Mouse (Mus musculus) olfactory bulb, adult 2 months (tissue): ENCODE results near the gene Sfxn5. TPM values are rescaled to one million over a fixed set of nuclear protein-coding genes. Genes with fewer than 3 reads are reported as not detected.

Source experiments
- H3K27ac ChIP-seq: fragments of 200-500 bp; 2 replicates; pipeline ENCODE4 v1.5.1; 2012; ENCODE audit warnings: low read depth, low read length; ENCODE audit not compliant: insufficient read depth
- H3K4me1 ChIP-seq: fragments of 200-500 bp; 2 replicates; pipeline ENCODE4 v1.6.1; 2012; ENCODE audit warnings: low read length; ENCODE audit not compliant: control insufficient read depth, insufficient read depth
- H3K4me3 ChIP-seq: fragments of 200-500 bp; 2 replicates; pipeline ENCODE4 v1.5.1; 2012; ENCODE audit warnings: mild to moderate bottlenecking, low read depth, low read length, moderate library complexity; ENCODE audit not compliant: insufficient read depth
- CTCF ChIP-seq: fragments of 200-500 bp; IDR thresholded peaks from 2 replicates; pipeline ENCODE4 v1.5.1; 2012; ENCODE audit warnings: low read depth, mild to moderate bottlenecking, low read length, moderate library complexity; ENCODE audit not compliant: insufficient read depth
- POLR2A ChIP-seq: fragments of 200-500 bp; IDR thresholded peaks from 2 replicates; pipeline ENCODE4 v1.6.1; 2012; ENCODE audit warnings: mild to moderate bottlenecking, low read depth, low read length, moderate library complexity; ENCODE audit not compliant: insufficient read depth
- WGBS: fragments of 180-500 bp; shearing (Covaris S2); methylation state at CpG from one replicate; pipeline ENCODE4 v1.1.7; 2018; 5-methylcytosine and 5-hydroxymethylcytosine counted together
- polyA plus RNA-seq: library from polyadenylated mRNA; stranded (reverse); fragments of >200 nt; gene quantifications from 2 replicates; pipeline ENCODE4 v1.2.4, GENCODE M21; 2012; ENCODE audit warnings: low replicate concordance; ENCODE audit not compliant: missing spikeins, insufficient read depth, insufficient read length

The Sfxn5 gene
- polyA plus RNA-seq, 1 experiment = not detected

DNA sequence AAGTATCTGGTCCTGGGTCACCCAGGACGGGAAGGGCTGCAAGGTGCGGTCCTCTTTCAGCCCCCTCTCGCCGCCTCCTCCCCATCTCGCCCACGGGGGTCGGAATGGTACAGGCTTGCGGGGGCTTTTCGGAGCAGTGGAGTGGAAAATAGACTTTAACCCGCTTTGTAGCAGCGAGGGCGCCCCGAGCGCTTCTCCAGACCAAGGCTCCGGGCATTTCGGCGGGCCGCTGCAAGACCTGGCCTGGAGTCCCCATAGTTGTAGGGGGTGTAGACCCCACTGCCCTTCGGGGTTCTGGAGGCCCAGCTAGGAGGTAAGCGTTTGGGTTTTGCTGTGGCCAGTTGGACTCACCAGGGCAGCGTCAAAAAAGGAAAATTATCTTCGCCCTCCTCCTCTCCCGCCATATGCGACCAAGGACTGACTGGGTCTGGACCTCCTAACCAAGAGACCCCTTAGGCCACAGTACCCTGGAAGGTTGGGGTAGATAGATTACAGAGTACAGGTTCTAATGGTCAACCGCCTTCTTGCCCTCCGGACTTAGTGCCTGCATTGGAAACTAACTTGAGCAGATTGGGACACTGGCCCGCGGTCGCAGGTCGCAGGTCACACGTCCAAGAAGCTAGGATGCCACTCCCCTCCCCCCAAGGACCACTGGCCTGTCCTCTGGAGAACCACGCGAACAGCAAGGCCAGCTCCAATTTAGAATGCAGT lies 147.0 kb downstream of the Sfxn5 start:
- Histone ChIP-seq H3K4me3 (no peak overlapping the region), H3K27ac (no peak overlapping the region), H3K4me1 (peaks cover 31% of the 10 kb centered on the region)
- TF ChIP-seq POLR2A (no peak), CTCF (no peak)
- WGBS = 11% methylated on average over 33 of the region's 33 CpGs

- Histone ChIP-seq H3K4me3 (no peak overlapping the region), H3K4me1 (peaks cover 17% of the 10 kb centered on the region), H3K27ac (no peak overlapping the region)
- 88% methylated on average over 3 of the region's 3 CpGs for WGBS
- TF ChIP-seq POLR2A = no peak
- no peak for TF ChIP-seq CTCF
Observed at GRCm38 (mm10) chr6:85183951-85184350, 149.3 kb downstream of the Sfxn5 start.

GRCm38 (mm10) chr6:85180036-85180435 lies 153.2 kb downstream of the Sfxn5 start:
- WGBS = 68% methylated on average over 2 of the region's 2 CpGs
- H3K27ac ChIP-seq = no peak overlapping the region
- TF ChIP-seq POLR2A = no peak
- no peak for TF ChIP-seq CTCF

GRCm38 (mm10) chr6:85179569-85179968 lies 153.7 kb downstream of the Sfxn5 start:
- WGBS = 88% methylated on average over 3 of the region's 3 CpGs
- TF ChIP-seq POLR2A (no peak), CTCF (no peak)
- Histone ChIP-seq H3K27ac (no peak overlapping the region), H3K4me1 (no peaks in the 10 kb centered on the region), H3K4me3 (no peak overlapping the region)

More at GRCm38 (mm10) chr6:85180036-85180435, 153.2 kb downstream of the Sfxn5 start:
- Histone ChIP-seq H3K4me3 (no peak overlapping the region), H3K4me1 (no peaks in the 10 kb centered on the region)

- H3K4me1 ChIP-seq = 0 out of 2 replicates have a peak, but pooled peaks cover 2% of the 10 kb centered on the region
- H3K4me3 ChIP-seq = no peak overlapping the region
- no peak for TF ChIP-seq CTCF
- H3K27ac ChIP-seq = no peak overlapping the region
- WGBS = 27% methylated on average over 11 of the region's 11 CpGs
Observed at GRCm38 (mm10) chr6:85165440-85165921, 167.7 kb downstream of the Sfxn5 start.

Other genes starting within 250 kb of the Sfxn5 start
- not detected in 2 replicates for gene Spr, start 195.7 kb downstream of the Sfxn5 start, polyA plus RNA-seq
- not detected in 2 replicates for gene Emx1, start 146.0 kb downstream of the Sfxn5 start, polyA plus RNA-seq
- gene Rab11fip5, start 41.2 kb upstream of the Sfxn5 start, polyA plus RNA-seq = not detected in 2 replicates
- gene Noto, start 90.5 kb upstream of the Sfxn5 start, polyA plus RNA-seq = not detected in 2 replicates
- not detected in 2 replicates for gene Smyd5, start 98.6 kb upstream of the Sfxn5 start, polyA plus RNA-seq
- not detected in 2 replicates for gene Cct7, start 118.1 kb upstream of the Sfxn5 start, polyA plus RNA-seq
- gene Pradc1, start 118.5 kb upstream of the Sfxn5 start, polyA plus RNA-seq = not detected in 2 replicates
- gene Fbxo41, start 169.6 kb upstream of the Sfxn5 start, polyA plus RNA-seq = not detected in 2 replicates
- gene Egr4, start 180.2 kb upstream of the Sfxn5 start, polyA plus RNA-seq = not detected in 2 replicates